Mouse (Mus musculus) right cerebral cortex, postnatal 4 days (tissue): Measurements from ENCODE around the gene Polr3b.

ENCODE experiments used
- DNase-seq: peaks from one replicate; pipeline ENCODE4 v3.0.0-alpha.2; 2022

The Polr3b gene

GRCm38 (mm10) chr10:84711940-84712339 is 89.8 kb downstream of the Polr3b start:
- DNase-seq, result no peak

GRCm38 (mm10) chr10:84712532-84712931 is 90.4 kb downstream of the Polr3b start:
- DNase-seq, result no peak

DNA sequence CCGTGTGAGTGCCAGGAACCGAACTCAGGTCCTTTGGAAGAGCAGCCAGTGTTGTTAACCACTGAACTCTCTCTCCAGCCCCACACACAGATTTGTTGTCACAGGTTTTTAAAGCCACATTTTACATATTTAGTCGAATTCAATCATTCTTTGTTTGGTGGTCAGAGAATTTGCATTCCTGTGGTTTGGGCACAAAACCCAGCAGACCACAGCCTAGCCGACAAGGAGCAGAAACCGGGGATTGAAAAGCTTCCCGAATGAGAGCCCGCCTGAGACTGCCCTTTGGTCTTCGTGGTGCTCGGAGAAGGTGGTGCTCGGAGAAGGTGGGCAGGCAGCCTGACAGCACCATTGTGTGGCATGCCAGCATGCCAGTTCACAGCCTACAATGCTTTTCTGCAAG is 91.0 kb downstream of the Polr3b start:
- DNase-seq, result no peak

GRCm38 (mm10) chr10:84715639-84716038 is 93.5 kb downstream of the Polr3b start:
- no peak for DNase-seq

GRCm38 (mm10) chr10:84716581-84716980 is 94.5 kb downstream of the Polr3b start:
- DNase-seq, result no peak

DNA sequence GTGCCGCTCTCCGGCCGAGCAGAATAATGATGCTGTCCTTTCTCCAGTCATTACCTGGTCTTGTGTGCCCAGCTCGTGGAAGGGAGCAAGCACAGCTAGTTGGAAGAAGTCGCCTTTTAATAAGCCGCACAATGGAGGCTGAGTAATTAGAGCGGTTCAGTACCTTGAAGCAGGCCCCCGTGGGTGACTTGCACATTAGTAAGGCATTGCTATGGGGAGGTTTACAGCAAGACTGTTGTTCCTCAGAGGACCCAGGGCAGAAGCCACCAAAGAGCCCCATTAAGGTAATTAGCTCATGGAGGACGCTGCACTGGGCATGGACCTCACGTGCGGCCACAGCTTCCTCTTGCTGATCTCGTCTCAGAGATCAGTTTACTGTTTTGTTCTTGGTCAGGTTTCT is 100.6 kb downstream of the Polr3b start:
- DNase-seq, result no peak

- DNase-seq, result no peak
Measured at GRCm38 (mm10) chr10:84727005-84727404, 104.9 kb downstream of the Polr3b start.

DNA sequence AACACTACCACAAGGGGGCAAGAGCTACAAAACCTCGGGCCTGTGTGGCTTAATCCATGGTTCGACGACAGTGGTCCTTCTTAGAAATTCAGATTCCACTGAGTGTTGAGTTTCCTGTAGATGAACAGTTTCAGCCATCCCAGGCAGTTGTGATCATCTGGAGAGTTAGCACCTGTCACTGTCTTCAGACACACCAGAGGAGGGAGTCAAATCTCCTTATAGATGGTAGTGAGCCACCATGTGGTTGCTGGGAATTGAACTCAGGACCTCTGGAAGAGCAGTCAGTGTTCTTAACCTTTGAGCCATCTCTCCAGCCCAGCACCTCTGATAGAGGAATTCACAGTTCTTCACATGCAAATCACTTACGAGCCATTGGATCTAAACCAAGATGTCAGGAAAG is 105.7 kb downstream of the Polr3b start:
- no peak for DNase-seq

DNA sequence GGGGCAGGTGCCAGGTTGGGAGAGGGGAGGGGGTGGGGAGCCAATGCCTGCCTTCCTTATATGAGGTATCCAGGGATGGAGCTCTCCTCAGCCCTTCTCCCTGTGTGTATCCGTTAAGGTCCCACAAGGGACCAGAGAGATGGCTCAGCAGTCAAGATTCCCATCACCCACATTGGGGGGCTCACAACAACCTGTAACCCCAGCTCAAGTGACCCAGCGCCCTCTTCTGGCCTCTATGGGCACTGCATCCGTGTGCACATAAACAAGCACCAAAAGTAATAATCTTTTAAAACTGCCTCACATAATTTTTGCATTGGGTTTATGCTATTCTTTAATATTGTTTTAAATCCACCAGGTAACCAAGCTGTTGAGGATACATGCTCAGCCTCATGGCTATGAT is 108.0 kb downstream of the Polr3b start:
- no peak for DNase-seq

DNA sequence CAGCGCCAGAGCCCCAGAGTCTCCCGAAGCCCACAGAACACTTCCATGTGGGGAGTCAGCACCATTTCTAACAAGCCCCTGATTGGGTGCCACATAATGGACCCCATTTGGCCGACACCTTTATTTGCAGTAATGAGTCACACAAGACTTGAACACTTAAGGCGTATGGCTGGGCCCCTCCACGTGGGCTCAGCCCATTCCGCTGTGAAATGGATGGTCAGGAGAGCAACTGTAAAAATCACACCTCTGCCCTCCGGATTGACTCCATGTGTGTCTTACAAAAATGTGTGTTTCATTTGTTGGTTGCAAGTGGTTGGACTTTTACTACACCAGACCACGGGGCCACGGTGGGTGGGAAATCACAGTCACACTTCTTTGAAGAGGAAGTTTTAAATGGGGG is 108.9 kb downstream of the Polr3b start:
- no peak for DNase-seq

DNA sequence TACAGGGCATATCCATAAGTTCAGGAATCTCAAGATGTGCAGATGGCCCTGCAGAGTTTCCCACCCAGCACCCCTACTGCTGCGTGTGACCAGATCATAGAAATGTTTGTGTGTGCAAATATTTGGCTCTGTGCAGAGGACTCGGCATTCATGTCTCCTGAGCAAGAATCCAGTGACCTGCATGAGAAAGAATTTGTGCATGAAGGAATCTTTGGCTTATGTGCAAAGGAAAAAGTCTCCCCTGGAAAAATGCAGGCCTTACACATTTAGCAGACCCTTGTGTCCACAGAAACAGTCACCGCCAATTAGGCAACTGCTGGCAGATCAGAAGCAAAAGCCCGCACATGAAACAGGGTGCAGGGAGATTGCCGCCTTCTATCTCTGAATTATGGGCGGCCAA is 111.4 kb downstream of the Polr3b start:
- no peak for DNase-seq

DNA sequence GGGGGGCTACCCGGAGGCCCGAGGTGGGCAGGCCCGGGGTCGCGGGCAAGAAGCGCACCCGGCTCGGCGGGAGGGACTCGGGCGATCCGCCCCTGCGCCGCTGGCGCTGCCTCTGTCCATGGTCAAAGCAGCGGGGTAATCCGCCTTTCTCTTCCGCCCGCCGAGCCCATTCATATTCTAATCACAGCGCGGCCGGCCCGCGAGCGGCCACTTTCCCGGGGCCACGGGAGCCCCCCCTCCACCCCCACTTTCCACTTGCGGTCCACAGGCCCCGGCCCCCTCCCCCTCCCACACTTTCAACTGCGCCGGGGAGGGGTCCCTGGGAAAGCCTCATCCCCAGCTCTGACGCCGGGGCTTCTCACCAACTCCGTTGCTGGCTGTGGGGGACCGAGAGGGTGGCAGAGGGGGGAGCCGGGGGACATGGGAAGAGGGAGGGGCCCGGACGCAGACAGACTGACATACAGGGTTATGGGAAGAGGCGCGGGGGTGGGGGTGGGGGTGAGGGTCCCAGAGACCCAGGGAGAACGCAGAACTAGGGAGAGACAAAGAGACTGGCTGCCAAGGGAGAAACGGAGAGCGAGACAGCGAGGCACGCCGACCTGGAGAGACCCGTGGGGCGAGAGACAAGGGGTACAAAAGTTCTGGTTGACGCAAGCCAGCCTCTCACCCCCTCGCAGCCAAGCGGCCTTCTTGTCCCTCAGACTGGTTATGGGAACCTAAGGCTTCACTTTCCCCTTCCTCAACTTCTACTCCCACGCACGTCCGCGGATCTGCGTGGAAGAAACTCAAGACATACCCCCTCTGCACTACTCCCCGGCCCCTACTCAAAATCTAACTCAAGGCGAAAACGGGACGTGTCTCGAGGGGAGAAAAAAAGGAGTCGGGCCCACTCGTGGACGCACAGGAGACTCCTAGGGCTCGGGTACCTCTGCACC is 133.0 kb downstream of the Polr3b start:
- peak; percentile 51 for DNase-seq

GRCm38 (mm10) chr10:84755786-84756203 is 133.7 kb downstream of the Polr3b start, which contains the start of gene Rfx4:
TSS of gene Rfx4 (plus strand) at chr10:84756062.
- DNase-seq, result no peak

DNA sequence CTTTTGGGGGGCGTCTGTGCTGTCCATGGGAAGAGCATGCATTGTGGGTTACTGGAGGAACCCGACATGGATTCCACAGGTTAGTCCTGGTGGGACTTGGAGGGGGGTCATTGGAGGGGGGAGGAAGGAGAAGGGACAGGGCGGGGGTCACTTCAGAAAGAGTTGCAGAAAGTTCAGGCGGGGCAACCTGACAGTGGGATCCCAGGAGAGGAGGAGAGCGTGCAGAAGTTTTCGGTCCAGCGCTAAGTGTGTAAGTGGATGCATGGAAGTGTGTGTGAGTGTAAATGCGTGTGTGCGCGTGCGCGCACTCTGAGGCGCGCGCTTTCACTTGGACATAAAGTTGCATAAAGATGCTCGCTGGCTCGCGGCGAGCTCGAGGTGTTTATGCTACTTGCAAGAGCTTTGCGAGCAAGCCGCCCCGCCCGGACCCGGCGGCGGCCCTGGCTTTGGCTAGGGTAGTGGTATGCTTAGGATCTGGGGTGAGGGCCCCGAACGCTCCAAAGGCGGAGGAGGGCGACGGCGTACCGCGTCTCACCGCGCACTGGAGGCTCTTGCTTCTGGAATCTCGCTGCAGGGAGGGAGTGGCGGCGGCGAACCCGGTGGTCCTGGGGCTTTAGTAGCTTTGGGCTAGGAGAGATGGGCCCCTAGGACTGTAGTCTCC is 134.5 kb downstream of the Polr3b start:
- peak; percentile 39 for DNase-seq

DNA sequence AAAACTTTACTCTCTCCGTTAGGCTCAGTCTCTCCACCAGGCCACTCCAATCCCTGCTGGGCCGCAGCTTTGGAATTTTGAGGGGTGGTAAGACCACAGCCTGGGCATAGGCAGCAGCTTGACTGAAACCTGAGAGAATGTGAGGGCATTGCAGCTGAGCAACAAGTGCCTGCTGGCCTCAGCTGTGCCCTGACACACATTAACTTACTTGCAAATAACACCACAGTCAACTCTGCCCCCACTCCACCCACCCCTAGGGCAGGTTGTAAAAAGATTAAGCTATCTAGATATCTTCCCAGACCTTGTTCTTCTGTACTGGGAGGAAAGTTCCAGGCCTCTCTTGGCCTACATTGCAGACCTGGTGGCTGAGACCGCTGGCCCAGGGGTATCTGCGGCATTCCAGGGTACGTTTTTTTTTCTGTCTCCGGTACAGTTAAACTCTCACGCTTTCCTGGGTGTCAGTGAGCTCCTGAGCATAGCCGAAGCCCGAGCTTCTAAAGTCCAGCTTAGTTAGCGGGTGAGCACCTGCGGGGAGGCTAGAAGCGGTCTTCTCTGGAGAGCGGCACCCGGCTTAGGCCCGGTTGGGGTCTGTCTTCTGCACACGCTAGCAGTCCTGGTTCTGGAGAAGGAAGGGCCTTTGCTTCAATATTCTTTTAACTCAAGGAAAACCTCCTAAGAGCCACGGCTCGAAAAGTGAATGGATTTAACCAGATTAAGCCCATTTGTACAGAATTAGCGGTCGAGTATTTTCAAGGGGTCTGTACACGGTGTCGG is 135.5 kb downstream of the Polr3b start:
- no peak for DNase-seq

DNA sequence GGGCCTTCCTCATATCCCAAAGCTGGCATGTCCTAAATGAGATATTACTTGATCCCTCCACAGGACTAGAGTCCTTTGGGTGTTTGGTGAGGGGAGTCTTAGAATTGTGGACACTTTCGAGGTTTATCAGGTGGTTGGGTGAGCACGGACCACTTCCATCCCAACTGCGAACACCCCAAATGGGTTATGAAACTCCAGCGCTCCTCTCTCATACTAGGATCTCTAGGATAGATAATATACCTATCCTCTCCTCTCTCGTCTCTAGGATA is 136.0 kb downstream of the Polr3b start:
- DNase-seq, result no peak

GRCm38 (mm10) chr10:84758483-84759431 is 136.7 kb downstream of the Polr3b start:
- DNase-seq, result peak; percentile 24

DNA sequence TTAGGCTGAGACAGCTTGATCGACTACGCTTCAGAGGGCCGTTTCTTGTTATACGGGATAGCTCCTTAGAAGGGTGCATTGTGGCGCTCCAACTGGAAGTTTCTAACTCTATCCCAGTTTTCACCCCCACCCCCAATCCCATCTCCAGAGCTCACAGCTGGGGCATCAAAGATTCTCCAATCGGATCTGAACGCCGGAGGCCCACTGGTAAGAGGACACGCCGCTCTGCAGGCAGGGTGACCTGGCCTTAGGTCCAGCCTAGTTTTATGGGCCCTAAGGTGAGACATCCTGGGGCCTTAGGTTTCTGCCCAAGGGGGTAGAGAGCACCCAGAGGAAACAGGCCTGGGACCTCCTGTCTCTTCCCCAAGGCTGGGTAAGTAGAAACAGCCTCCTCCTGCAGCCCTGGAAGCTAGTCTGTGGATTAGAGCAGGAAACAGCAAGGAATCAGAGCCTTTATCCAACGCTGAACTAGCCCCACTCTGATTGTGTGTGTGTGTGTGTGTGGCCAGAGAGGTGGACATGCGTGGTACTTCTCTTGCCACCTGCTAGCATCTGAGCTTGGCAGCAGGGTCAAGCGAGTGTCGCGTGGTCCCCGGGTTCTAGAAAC is 137.5 kb downstream of the Polr3b start:
- no peak for DNase-seq

GRCm38 (mm10) chr10:84760118-84761111 is 138.3 kb downstream of the Polr3b start:
- peak; percentile 54 for DNase-seq

- DNase-seq, result no peak
Measured at GRCm38 (mm10) chr10:84768766-84769165, 146.7 kb downstream of the Polr3b start.
